Mouse (Mus musculus): Measurements from ENCODE around the gene Gm49380. TPM values are rescaled to one million over a fixed set of nuclear protein-coding genes. Genes with fewer than 3 reads are reported as not detected.

The Gm49380 gene
- total RNA-seq, 2 experiments from 2014 or later, result not detected

DNA sequence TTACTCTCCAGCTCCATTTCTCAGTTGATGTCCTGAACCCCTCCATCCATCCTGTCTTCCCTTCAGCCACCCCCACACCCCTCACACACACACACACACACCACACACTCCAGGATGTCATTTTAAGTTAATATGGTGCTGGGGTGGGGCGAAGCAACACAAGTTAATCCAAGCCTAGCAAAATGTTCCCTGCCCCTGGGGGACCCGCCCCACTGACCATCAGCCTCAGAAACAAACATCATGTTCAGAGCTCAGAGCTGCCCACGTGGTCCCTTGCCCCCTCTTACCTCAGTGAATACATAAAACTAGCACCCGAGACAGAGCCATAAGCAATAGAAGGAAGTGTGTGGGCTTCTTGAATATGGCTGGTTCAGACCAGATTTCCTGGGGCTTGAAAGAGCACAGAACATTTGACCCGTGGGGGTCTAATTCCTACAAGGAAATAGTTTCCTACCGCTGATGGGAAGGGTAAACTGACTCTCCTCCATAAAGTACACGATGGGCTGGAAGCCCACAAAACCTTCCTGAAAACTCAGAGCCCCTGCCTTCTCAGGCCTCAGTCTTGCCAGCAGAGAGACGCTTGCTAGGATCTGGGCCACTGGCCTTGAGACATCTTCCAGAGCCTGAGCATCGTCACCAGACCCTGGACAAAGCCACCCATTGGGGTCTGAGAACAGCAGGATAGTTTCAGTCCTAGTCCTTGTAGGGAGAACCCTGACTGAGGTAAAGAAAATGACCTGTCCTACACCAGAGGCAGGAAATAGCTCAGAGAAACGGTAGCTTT is 33.1 kb downstream of the Gm49380 start:
- intact Hi-C loops (cut with DNase I), result no loop called here
- DNase-seq (ENCODE audit: extremely low spot score in 1 of 2, low spot score in 2 of 2), result no peak

DNA sequence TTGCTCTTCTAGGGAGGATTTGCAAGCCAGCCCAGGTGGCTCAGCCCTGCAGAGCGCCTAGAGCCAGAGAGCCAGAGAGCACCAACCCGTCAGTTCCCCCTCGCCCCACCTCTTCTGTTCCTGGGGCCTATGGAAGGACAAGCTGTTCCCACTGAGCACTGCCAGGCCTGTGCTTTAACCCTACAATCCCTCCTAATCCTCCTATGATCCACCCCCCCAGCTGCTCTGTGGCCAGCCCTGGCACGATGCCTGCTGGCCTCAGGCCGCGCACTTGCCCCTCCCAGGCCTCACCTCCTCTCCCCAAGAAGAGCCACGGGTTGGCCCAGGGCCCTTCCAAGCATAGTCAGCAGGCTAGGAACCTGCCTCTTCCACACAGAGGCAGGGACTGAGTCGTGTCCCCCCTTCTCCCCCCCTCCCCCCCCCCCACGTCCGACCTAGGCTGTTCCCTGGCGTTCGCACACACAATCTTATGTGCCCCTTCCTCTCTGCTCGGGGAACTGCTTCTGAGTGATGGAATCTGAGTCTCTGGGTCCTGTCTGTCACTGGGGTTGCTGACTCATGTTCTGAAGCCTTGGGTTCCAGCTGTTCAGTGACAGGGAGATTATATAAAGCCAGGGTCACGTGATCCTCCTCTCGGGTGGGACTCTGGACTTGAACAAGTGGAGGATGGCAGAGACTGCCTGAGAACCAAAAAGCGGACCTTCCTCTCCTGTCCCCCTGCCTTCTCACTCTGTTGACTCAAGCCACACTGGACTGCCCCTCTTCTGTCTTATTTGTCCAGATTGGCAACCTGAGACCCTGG is 34.1 kb downstream of the Gm49380 start:
- DNase-seq (ENCODE audit: extremely low spot score in 1 of 2, low spot score in 2 of 2), result peak; percentile 36 to 84
- intact Hi-C loops (cut with DNase I), result no loop called here

DNA sequence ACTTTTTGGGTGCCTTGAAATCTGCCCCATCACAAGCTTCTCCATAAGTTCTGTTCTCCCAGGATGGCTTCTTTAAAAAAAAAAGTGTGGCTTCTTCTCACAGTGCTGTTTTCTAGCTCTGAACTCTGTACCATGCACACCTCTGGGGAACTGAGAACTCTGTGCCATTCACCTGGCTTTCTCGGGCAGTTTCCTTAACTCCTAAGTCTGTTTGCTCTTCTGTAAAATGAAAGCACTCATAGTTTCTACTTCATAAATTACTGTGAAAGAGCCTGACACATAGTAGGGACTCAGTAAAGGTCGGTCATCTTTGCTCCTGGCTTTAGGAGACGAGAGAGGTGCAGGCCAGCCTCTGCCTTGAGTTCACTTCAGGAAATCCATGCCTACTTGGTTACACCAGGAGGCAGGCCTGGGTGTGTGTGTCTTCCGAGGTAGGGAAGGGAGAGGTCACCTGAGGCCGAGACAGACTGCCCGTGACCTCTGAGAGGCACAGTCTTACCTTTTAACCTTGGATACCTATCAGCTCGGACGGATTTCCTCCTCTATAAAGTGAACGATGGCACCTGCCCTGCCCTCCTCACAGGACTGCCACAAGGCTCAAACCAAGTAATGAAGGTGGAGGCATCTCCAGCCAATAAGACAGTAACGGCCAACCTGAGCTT is 35.0 kb downstream of the Gm49380 start:
- no peak for DNase-seq (ENCODE audit: extremely low spot score in 1 of 2, low spot score in 2 of 2)
- intact Hi-C loops (cut with DNase I), result no loop called here

DNA sequence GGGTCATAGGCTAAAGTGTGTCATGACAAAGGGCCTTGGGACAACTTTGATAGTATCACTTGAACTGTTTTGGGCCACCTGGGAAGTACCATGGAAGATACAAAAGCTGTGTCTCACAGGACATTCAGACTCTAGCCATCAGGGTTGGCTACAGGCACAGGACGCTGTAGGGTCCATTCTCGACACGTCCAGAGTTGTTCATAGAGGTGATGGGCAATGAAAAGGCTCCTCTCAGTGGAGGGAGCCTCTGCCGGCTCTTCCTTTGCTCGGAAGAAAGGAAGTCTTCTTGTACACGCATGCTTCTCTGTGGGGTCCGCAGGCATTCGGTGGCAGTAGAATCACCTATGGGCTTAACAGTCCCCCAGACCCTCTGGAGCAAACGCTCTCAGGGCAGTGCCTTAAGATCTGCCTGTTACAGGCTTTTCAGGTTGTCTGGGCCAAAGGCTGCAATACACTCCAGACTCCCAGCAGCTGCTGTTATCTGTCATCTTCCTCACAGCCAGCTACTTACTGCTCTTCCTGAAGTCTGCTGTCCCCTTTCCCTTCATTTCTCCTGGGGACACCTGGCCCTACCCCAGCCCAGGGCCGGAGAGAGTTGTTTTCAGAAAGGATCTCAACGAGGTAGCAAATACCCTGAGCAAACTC is 35.9 kb downstream of the Gm49380 start:
- no peak for DNase-seq (ENCODE audit: extremely low spot score in 1 of 2, low spot score in 2 of 2)
- intact Hi-C loops (cut with DNase I), result no loop called here

DNA sequence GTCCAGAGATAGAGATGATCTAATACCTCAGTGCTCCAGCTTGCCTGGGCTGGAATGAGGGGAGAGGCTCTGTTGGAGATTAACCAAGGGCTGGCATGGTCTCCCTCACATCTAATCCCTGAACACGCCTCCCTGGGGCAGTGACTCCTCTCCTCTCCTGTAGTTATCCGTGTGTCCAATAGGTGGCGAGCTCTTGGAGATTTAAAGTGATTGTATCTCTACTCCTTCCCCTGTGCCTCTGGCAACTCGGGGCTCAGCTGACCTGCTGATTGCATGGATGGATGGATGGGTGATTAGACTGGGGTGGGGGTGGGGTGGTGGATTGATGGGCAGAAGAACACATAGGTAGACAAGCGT is 36.6 kb downstream of the Gm49380 start:
- intact Hi-C loops (cut with DNase I), result no loop called here

DNA sequence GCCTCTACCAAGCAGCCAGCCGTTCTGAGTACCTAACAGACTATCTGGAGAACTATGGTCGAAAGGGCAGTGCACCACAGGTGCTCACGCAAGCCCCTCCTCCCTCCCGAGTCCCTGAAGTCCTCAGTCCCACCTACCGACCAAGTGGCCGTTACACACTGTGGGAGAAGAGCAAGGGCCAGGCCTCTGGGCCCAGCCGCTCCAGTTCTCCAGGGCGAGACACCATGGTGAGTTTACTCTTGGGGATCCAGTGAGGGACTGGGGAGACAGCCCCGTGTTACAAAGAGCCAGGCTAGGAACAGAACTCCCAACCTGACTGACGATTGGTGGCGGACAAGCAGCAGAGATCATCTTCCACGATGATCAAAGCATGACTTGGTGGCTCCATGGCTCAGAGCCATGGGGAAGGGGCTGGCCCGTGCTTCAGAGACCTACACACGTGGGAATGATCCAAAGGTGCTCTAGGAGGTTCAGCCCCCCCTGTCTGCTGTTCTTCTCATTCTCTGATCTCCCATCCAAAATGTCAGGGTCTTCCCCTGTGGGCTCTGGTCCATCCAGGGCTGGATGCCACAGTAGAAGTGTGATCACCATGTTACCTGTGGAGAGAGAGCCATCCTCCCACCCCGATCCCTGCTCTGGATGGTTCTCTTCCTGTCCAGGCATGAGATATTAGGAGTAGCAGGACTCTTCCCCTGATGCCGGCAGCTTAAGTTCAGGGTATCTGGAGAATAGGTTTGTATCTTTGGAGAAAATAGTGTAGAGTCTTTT is 37.1 kb downstream of the Gm49380 start:
- intact Hi-C loops (cut with DNase I), result no loop called here
- no peak for DNase-seq (ENCODE audit: extremely low spot score in 1 of 2, low spot score in 2 of 2)

More for the DNA sequence above, 36.6 kb downstream of the Gm49380 start:
- peak in 1 of 2 experiments; percentile 68 for DNase-seq (ENCODE audit: extremely low spot score in 1 of 2, low spot score in 2 of 2)

DNA sequence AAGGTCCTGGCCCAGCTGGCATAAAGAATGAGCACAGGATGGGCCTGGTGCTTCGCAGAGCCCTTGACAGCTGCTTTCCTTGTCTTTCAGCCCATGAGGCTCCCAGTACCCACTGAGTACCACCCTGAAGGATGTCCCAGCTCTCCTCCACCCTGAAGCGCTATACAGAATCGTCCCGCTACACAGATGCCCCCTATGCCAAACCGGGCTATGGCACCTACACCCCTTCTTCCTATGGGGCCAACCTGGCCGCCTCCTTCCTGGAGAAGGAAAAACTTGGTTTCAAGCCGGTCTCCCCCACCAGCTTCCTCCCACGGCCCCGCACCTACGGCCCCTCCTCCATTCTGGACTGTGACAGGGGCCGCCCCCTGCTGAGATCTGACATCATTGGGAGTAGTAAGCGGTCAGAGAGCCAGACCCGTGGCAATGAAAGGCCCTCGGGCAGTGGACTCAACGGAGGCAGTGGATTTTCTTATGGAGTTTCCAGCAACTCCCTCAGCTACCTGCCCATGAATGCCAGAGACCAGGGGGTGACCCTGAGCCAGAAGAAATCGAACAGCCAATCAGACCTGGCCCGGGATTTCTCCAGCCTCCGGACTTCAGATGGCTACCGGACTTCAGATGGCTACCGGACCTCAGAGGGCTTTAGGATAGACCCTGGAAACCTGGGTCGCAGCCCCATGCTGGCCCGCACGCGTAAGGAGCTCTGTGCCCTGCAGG is 37.9 kb downstream of the Gm49380 start:
- DNase-seq (ENCODE audit: extremely low spot score in 1 of 2, low spot score in 2 of 2), result no peak
- intact Hi-C loops (cut with DNase I), result no loop called here

DNA sequence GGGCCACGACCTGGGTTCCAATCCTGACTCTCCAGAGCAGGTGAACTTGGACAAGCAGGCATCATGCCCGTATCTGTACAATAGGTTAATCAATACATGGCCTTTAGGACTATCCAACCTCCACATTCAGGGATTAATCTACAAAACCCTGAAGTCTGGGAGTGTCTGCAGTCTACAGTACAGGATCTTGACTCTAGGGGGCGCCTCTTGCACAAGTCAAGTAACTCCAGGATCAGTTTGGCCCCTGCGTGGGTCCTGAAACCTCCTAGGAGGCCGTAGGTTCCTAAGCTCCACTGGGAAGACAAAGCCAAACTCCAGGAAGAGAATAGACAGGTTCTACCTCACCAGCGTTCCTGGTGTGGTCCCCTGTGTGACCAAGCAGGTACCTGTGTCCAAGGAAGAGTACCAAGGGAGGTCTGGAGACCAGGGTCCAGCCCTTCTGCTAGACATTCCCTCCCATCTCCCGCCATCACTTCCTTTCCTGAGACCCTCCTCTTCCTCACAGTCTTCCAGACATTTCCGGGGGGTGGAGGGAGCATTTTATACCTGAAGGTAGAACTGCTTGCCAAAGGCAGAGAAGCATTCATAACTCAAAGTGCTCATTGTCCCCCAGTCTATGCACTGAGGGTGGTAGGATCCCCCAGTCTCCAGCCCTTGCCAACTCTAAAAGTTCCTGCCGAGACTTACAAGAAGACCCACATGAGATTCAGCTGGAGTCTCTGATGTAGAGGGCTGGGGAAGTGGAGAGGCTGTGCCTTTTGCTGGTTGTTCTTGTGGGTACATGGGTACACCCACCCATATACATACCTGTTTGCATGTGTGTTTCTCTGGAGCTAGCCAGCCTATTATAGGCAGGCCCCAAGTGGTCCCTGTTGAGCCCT is 38.7 kb downstream of the Gm49380 start:
- no peak for DNase-seq (ENCODE audit: extremely low spot score in 1 of 2, low spot score in 2 of 2)
- intact Hi-C loops (cut with DNase I), result no loop called here

DNA sequence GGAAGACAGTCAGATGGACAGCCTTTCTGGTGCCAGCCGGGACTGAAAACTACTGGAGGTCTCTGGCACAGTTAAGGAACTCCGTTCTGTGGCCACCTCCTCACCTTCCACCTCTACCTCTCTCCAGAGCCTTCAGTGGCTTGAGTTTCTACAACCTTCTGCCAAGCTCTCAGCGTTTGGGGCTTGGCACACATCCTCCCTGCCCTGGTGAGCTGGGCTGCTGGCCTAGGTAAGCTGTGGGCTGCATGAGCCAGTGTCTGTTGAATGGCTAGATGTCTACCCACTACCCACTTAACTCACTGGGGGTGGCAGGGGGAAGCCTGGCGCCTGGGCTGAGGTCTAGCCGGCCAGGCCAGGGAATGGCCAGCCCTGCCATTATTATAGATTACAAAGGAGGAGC is 40.2 kb downstream of the Gm49380 start:
- DNase-seq (ENCODE audit: extremely low spot score in 1 of 2, low spot score in 2 of 2), result no peak
- intact Hi-C loops (cut with DNase I), result no loop called here

DNA sequence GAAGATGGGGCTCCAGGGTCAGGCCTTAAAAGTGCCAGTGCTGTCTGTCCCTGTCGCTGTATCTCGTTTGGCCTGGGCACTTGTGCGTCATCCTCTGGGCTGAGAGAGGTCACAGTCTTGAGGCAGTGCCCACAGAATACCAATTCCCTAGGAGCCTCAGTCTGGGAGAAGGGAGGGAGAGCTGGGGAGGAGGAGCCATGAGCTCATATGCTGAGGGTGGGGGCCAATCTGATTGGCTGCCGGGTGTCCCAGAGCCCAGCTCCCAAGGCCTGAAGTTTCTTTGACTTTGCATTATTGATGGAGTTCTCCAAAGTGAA is 40.7 kb downstream of the Gm49380 start:
- no peak for DNase-seq (ENCODE audit: extremely low spot score in 1 of 2, low spot score in 2 of 2)
- intact Hi-C loops (cut with DNase I), result no loop called here

DNA sequence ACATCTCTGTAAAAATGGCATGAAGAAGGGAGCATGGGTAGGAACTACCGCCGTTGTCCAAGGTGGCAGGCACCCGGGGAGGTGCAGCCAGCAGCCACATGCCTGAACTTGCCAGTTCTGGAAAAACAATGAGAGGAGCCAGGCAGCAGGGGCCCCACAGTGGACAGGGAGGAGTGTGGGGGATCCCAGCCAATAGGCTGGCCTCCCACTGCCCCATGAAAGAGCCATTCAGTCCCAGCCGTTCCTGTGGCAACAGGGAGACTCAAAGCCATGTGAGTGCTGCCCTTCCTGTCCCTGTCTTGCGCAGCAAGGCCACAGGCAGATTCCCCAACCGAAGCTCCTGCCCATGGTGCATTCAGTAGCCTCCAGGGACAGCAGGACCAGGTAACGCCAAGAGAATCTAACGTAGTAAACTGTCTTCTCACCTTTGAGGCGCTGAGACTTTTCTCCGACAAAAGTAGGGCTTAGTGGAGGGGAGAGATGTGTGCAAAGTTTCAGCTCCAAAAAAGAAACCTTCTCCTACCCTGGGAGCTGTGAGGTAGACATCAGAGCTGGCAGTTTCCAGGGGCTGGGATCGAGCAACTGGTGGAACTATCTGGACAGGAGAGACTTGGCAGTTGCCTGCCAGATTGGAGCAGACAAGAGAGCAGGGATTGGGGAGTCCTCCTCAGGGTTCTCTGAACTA is 41.2 kb downstream of the Gm49380 start:
- DNase-seq (ENCODE audit: extremely low spot score in 1 of 2, low spot score in 2 of 2), result no peak
- intact Hi-C loops (cut with DNase I), result no loop called here

DNA sequence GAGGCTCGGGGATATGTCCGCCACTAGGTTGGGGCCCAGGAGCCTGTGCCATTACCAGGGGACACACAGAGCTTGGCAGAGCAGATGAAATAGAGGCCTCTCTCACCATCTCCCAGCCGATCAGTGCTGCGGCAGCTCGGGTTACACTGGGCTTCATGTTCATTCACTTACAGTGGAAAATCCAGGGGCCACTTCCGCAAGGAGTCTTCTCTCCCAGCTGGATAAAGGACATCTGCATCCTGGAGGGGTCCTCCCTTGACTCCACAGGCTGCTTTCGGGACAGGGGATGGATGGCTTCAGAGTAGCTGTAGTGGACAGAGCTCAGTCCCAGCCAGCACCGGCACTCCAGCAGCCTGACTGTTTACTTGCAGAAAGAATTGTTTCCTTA is 42.5 kb downstream of the Gm49380 start:
- DNase-seq (ENCODE audit: extremely low spot score in 1 of 2, low spot score in 2 of 2), result no peak
- intact Hi-C loops (cut with DNase I), result no loop called here

DNA sequence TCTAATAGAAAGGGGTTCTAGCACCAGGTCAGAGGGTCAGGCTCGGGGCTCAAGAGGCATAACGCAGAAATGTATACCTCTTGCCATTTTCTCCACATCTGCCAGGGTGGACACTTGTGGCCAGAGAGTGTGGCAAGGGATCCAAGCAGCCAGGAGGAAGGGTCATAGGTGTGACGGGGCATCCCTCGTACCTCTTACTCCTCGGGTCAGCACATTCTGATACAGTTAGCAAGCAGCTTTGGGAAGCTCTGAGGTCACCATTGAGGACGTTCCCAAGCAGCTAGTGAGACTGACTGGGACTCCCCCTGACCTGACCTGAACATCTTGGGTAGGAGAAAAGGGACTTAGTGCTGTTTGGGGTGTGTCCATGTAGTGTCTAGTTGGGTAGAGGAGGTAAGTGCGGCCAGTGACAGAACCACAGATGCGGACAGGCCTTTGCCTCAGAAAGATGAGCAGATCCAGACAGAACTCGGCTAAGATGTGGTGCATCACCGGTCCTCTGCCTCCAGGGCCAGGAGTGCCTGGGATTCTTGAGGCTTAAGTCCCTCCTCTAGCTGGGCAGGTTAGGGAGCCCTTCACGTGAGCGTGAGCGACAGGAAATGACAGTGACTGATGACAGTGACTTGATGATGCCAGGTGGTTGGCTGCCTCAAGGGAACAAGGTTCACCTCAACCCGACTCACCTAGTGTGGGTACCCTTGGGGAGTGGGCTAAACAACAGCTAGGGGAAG is 43.0 kb downstream of the Gm49380 start:
- intact Hi-C loops (cut with DNase I), result no loop called here
- DNase-seq (ENCODE audit: extremely low spot score in 1 of 2, low spot score in 2 of 2), result no peak

DNA sequence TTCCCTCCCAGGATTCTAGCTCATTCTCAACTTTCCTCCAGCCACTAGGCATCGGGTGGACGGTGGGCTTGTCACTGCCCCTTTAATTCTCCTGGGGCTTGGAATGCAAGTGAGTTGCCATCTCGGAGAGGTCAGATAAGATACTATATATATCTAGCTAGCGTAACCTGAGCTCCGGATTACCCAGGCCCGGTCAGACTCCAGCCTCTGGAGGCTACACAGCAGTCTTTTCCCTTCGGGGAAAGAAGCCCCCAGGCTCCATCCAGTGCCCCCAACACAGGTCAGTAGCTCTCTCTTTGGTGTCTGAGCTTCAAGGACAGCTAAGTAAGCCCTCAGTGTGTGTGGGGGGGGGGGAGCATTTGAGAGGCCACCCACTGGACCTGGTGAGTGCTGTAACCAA is 44.0 kb downstream of the Gm49380 start:
- intact Hi-C loops (cut with DNase I), result no loop called here
- DNase-seq (ENCODE audit: extremely low spot score in 1 of 2, low spot score in 2 of 2), result no peak

DNA sequence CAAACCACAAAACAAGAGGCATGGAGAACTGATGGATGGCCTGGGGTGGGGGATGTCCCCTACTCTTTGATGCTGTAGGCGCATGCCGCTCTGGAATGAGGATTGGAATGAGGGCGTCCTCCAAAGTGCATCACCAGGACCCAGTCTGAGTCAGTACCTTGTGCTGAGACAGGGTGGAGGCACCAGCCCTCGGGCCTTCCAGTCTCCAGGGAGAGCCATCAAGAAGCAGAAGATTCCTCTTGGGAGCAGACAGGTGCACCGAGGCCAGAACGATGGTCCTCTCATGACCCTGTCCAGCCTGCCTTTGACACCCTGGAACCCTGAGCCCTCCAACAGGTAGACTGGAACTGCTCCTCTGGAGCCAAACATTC is 45.4 kb downstream of the Gm49380 start:
- no peak for DNase-seq (ENCODE audit: extremely low spot score in 1 of 2, low spot score in 2 of 2)
- intact Hi-C loops (cut with DNase I), result no loop called here

DNA sequence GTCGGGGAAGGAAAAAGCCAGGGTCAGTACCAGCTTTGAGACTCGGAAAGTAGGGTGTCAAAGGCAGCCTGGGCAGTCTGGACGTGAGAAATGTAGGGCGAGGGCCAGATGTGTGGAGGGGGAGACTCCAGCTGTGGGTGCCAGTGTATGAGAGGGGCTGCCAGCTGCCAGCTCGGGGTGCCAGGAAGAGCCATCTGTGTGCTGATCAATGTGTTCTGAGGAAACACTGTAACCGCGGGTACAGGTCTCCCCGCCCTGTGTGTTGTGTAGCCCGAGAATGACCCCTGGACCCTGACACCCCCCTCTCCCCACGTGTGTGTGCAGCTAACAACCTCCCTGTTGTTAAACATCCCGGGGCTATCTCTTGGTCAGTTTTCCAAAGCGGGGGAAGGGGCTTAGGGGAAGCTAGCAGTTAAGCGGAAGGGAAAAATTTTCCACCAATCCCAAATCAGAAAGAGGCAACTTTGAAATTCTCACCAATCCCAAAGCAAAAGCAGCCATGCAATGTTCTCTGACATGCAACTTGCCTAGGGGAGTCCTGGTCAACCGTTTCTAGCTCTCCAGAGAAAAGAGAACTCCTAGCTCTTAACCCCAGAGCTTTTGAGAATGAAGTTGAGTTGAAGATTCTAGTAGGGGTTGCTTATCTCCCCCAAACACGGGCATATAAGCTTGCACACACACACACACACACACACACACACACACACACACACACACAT is 45.9 kb downstream of the Gm49380 start:
- DNase-seq (ENCODE audit: extremely low spot score in 1 of 2, low spot score in 2 of 2), result no peak
- intact Hi-C loops (cut with DNase I), result no loop called here
